Mouse (Mus musculus) heart, embryonic 11.5 days (tissue): ENCODE measurements at regions not wholly inside any gene's neighbourhood (a gene's known extent, or its start where the extent isn't known, plus 50 kb on each side); places are given as distances from the start of the nearest gene placed in this dataset.

Source experiments
- ATAC-seq: fragments of 200-750 bp; cut with Nextera tagmentation; replicated peaks from 2 replicates; pipeline ENCODE4 v1.8.0; 2017; ENCODE audit warnings: moderate library complexity; ENCODE audit not compliant: insufficient number of reproducible peaks, low FRiP score, low TSS enrichment
- H3K27ac ChIP-seq: fragments of 300-500 bp; sonication (generic); 2 replicates; pipeline ENCODE4 v1.5.1; 2014; ENCODE audit warnings: mild to moderate bottlenecking, low read depth, low read length
- H3K27me3 ChIP-seq: fragments of 300-500 bp; sonication (generic); 2 replicates; pipeline ENCODE4 v1.6.1; 2014; ENCODE audit warnings: mild to moderate bottlenecking, low read length, mixed read lengths; ENCODE audit not compliant: control insufficient read depth, insufficient read depth
- H3K36me3 ChIP-seq: fragments of 300-500 bp; sonication (generic); 2 replicates; pipeline ENCODE4 v1.6.1; 2014; ENCODE audit warnings: mild to moderate bottlenecking, low read length, moderate library complexity, mixed read lengths; ENCODE audit not compliant: control insufficient read depth, insufficient read depth
- H3K4me1 ChIP-seq: fragments of 300-500 bp; sonication (generic); 2 replicates; pipeline ENCODE4 v1.6.1; 2014; ENCODE audit warnings: low read length; ENCODE audit not compliant: control insufficient read depth, insufficient read depth
- H3K4me2 ChIP-seq: fragments of 300-500 bp; sonication (generic); 2 replicates; pipeline ENCODE4 v1.6.1; 2014; ENCODE audit warnings: mild to moderate bottlenecking, moderate library complexity
- H3K4me3 ChIP-seq: fragments of 300-500 bp; sonication (generic); 2 replicates; pipeline ENCODE4 v1.5.1; 2014; ENCODE audit warnings: low read depth, low read length
- H3K9ac ChIP-seq: fragments of 300-500 bp; sonication (generic); 2 replicates; pipeline ENCODE4 v1.6.1; 2014; ENCODE audit warnings: mild to moderate bottlenecking, low read depth, low read length, moderate library complexity
- H3K9me3 ChIP-seq: fragments of 300-500 bp; sonication (generic); replicated peaks from 2 replicates; pipeline ENCODE4 v1.6.1; 2016; ENCODE audit warnings: low read length; ENCODE audit not compliant: control insufficient read depth
- WGBS: fragments of 180-500 bp; shearing (Covaris S2); extraction: QIAGEN DNeasy Blood & Tissue Kit; methylation state at CpG from one replicate; pipeline ENCODE4 v1.1.7; 2014; ENCODE audit not compliant: insufficient replicate concordance; 5-methylcytosine and 5-hydroxymethylcytosine counted together

DNA sequence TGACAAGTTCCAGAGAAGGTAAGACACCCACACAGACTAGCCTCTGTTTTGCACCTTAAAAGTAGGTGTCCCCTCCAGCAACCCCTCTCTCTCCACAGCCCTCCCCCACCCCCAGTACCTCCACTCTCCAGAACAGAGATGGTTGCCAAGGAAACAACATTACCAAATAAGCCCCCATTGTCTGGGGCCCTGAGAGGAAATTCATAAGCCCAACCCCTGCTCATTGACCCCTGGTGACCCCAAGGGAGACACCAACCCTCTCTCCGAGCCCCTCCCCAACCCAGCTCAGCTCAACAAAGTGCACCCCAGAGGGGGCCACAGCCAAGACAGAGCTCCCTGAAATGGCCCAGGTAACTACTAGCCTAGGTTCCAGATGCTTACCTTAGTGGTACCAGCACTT, 96.3 kb downstream of the Cryba4 start:
- no peaks in the 10 kb centered on the region for H3K9me3 ChIP-seq
- H3K9ac ChIP-seq, result no peak overlapping the region
- peaks cover 25% of the 10 kb centered on the region for H3K27me3 ChIP-seq
- no peaks in the 10 kb centered on the region for H3K4me1 ChIP-seq
- 53% methylated on average over 1 of the region's 1 CpGs for WGBS
- H3K36me3 ChIP-seq, result no peaks in the 10 kb centered on the region
- no peak overlapping the region for H3K4me3 ChIP-seq
- H3K27ac ChIP-seq, result no peak overlapping the region
- ATAC-seq, result no peak
- H3K4me2 ChIP-seq, result no peak overlapping the region

DNA sequence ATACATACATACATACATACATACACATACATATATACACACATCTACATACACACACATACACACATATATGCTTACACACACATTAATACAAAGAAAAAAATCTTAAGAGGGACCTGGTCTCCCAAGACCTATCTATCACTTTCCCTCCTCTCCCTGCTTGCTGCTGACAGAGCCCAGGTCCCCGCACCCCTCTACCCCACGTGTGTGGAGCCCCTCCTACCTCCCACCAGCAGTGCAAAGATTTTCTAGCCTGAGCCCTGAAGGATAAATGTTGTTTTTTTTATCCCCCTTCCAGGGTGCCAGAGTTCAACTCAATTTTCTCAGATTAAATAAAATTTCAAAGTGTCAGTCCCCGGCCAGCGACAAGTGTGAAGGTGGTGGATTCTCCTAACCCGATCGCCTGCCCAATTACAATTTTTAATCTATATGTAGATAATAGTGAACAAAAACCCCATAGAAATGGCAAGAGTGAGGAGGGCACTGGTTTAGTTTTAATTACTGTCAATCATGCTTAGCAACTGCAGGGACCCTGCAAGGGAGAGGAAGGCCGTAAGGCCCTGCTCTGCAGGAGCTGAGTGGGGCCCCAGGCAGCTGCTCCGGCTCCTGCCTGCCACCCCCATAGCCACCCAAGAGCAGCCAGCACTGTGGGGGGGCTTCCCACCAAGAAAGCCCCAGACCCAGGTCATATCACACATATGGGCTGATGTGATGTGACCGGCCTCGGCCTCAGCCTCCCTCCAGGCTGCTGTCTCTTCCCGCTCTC, 85.7 kb downstream of the Cryba4 start:
- Histone ChIP-seq H3K4me3 (no peak overlapping the region), H3K4me2 (no peak overlapping the region), H3K9me3 (no peaks in the 10 kb centered on the region), H3K36me3 (no peaks in the 10 kb centered on the region), H3K27me3 (peaks cover 14% of the 10 kb centered on the region), H3K4me1 (no peaks in the 10 kb centered on the region), H3K9ac (no peak overlapping the region), H3K27ac (no peak overlapping the region)
- 58% methylated on average over 11 of the region's 11 CpGs for WGBS
- no peak for ATAC-seq

DNA sequence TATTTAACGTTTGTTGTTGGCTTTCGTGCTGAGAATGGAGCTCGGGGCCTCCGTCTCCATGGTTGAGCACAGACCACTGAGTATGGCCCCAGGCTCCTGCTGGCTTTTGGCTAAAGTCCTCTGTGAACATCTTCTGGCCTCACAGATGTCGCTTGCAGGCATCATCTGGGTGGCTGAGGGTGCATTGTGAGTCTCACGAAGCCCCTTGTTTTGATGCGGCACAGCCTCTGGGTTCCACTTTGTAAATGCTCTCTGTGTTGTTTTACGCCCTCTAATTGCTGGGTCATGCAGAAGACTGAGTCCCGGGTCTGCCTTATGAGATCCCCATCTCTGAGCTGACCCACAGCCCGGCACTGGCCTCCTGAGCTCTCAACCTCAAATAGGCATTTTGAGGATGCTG, 84.5 kb downstream of the Cryba4 start:
- Histone ChIP-seq H3K4me2 (no peak overlapping the region), H3K27me3 (peaks cover 14% of the 10 kb centered on the region), H3K27ac (no peak overlapping the region), H3K4me1 (no peaks in the 10 kb centered on the region), H3K4me3 (no peak overlapping the region), H3K9me3 (no peaks in the 10 kb centered on the region), H3K36me3 (no peaks in the 10 kb centered on the region), H3K9ac (no peak overlapping the region)
- WGBS, result 76% methylated on average over 10 of the region's 10 CpGs
- no peak for ATAC-seq

DNA sequence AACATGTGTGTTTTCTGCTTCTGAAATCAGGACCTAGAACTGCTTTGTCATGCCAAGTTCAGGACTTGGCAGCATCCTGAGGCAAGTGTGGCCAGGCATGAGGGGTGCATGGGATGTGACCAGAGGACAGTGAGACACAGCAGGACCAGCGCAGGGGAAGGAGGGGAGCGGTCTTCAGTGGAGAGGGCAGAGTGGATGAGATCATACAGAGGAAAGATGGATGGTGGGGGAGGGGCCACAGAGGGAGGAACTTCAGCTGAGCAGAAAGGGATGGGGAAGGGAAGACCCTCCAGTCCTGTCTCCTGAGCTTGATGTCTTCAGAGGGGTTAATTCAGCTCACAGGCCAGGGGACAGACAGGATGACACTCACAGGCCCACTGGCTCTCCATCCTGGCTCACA, 81.0 kb downstream of the Cryba4 start:
- Histone ChIP-seq H3K36me3 (no peaks in the 10 kb centered on the region), H3K27me3 (0 out of 2 replicates have a peak, but pooled peaks cover 2% of the 10 kb centered on the region), H3K4me3 (no peak overlapping the region), H3K9me3 (no peaks in the 10 kb centered on the region), H3K9ac (no peak overlapping the region), H3K4me2 (no peak overlapping the region), H3K27ac (no peak overlapping the region), H3K4me1 (no peaks in the 10 kb centered on the region)
- no peak for ATAC-seq
- 43% methylated on average over 2 of the region's 2 CpGs for WGBS

DNA sequence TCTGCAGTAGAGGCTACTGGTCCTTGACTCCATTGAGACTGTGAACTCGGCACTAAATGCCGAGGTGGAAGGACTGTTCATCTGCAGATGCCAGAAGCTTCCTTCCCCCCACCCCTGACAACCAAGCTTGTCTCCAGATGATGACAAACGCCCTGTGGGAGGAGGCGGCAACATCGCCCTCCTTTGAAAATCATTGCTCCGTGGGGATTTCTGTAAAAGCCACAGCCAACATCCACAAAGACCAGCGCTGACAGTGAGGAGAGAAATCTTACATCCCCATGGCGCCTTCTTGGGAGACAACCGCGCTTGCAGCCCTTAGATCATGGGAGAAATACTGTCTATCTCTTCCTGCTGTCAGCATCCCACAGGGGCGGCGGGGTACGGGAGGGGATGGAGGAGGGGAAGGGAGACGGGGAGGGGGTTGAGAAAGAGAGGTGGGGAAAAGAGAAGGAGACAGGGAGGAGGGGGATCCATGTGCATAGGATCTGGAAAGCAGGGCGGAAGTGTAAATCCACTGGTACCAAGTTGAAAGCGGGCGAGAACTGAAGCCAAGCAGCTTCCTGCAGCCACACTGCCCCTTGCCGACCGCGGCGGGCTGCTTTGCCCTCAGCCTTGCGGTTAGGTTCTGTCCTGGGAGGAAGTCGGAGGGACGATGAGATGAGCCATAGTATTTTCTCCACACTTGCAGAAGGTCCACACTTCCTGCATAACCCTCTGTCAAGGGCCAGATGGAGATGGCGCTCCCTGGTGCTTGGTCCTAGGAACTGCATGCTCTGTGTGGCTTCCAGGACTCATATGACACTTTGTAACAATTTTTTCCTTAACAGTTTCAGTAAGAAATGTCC, 72.9 kb downstream of the Cryba4 start:
- Histone ChIP-seq H3K9me3 (no peaks in the 10 kb centered on the region), H3K4me3 (peak overlapping the region; percentile 23)
- ATAC-seq, result no peak

DNA sequence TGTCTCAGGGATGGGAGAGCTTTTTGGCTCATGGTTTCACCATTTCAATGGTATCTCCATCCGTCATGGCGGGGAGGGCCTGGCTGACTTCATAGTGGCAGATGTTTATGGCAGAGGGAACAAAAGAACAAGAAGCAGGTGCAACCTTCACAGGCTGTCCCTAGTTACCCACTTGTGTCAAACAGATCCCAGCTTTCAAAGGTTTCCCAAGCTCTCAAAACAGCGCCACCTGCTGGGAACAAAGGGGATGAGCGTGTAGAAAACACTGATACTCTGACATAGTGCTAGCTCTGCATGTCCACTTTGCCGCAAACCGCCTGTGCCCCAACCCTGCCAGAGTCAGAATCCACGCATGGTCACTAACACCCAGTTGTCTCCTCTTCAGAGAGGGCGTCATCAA, 69.5 kb downstream of the Cryba4 start:
- WGBS, result 37% methylated on average over 8 of the region's 8 CpGs
- no peak overlapping the region for H3K9ac ChIP-seq
- H3K27me3 ChIP-seq, result peaks cover 12% of the 10 kb centered on the region; the same call in 1 of the 2 replicates
- H3K4me2 ChIP-seq, result no peak overlapping the region
- ATAC-seq, result no peak
- no peak overlapping the region for H3K4me3 ChIP-seq
- H3K4me1 ChIP-seq, result no peaks in the 10 kb centered on the region
- no peak overlapping the region for H3K27ac ChIP-seq
- no peaks in the 10 kb centered on the region for H3K9me3 ChIP-seq
- no peaks in the 10 kb centered on the region for H3K36me3 ChIP-seq

More for the DNA sequence above, 72.9 kb downstream of the Cryba4 start:
- H3K36me3 ChIP-seq, result no peaks in the 10 kb centered on the region
- H3K4me2 ChIP-seq, result peak overlapping the region; percentile 62
- H3K27ac ChIP-seq, result no peak overlapping the region
- 0 out of 2 replicates have a peak, but pooled peaks cover 10% of the 10 kb centered on the region for H3K27me3 ChIP-seq
- H3K9ac ChIP-seq, result peak overlapping the region; percentile 43; the same call in 1 of the 2 replicates
- no peaks in the 10 kb centered on the region for H3K4me1 ChIP-seq
- 12% methylated on average over 25 of the region's 25 CpGs for WGBS

DNA sequence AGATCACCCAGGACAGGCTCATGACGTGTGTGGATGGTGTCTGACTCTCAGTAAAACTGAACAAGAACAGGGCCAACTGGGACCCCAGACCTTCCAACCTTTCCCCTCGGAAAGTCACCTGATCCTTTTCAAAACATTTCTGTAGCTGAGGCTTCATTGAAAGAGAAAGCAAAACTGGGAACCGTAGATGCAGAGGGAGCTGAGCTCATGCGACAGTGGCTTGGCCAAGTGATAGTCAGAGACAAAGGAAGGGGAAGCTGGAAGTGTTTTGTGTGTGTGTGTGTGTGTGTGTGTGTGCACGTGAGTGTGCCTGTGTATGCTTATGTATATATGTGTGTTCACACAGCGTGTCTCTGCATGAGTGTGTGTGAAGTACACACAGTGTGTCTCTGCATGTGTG, 56.7 kb downstream of the Cryba4 start:
- WGBS, result 64% methylated on average over 6 of the region's 6 CpGs
- no peaks in the 10 kb centered on the region for H3K36me3 ChIP-seq
- H3K9ac ChIP-seq, result no peak overlapping the region
- no peaks in the 10 kb centered on the region for H3K4me1 ChIP-seq
- no peaks in the 10 kb centered on the region for H3K9me3 ChIP-seq
- H3K27ac ChIP-seq, result no peak overlapping the region
- H3K27me3 ChIP-seq, result no peaks in the 10 kb centered on the region
- no peak overlapping the region for H3K4me2 ChIP-seq
- ATAC-seq, result no peak
- H3K4me3 ChIP-seq, result no peak overlapping the region
